Mouse (Mus musculus) duodenum, adult 2 months (tissue): ENCODE measurements around the gene Dzip1. TPM values are rescaled to one million over a fixed set of nuclear protein-coding genes. Genes with fewer than 3 reads are reported as not detected.

ENCODE experiments used
- polyA plus RNA-seq: library from polyadenylated mRNA; depleted of rRNA; stranded (reverse); fragments of >200 nt; gene quantifications from 2 replicates; pipeline ENCODE4 v1.2.3, GENCODE M21; 2012; ENCODE audit warnings: low replicate concordance; rRNA removed

Dzip1 gene
- 0.81 and 2.6 TPM in 2 replicates for polyA plus RNA-seq

GRCm38 (mm10) chr14:118924673-118925615 is at the start of gene Dzip1:
Dzip1 (minus strand) TSS chr14:118925460.

DNA sequence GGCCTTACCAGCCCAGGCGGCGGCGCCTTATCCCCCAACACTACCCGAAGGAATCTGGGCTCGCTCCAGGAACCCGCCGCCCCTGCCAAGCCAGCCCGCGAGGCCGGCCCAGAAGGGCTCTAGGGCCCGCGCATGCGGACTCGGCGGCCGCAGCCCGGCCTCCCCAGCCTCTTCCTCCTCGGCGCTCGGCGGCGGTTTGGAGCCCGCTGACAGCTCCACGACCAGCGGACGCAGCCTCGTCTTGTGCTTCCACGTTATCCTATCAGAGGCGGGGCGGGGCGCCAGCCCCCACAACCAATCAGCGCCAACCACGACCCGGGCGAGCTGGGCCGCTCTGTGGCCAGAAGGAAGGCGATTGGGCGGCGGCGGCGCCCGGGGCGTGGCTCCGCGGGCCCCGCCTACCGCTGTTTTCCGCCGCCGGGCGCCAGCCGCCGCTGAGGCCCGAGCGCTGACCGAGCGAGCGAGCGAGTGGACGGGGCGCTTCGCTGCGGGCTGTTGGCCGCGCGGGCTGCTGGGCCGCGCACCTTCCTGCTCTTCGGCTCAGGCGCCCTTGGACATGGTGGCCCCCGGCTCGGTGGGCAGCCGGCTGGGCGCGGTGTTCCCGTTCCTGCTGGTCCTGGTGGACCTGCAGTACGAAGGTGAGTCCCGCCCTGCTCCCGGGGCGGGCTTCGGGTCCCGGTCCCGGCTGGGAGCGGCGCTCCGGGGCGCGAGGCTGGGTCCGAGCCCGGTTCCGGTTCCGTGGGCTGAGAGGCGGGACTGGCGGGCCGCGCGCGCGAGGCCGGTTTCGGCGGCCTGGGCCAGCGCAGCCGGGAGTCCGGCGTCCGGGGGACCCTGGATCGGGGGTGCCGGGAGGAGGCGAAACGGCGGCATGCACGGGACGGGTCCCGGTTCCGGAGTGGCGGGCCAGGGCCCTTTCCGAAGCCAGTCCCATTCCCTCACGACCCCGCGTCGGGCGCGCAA is 12.6 kb upstream of the Dzip1 start, which contains the start of gene Dnajc3:
Dnajc3 (plus strand) TSS at position 444 of the 960 bp plus-strand sequence.

Other genes starting within 250 kb of the Dzip1 start
- 0.77 and 1.1 TPM in 2 replicates for gene Abcc4, start 219.2 kb downstream of the Dzip1 start, polyA plus RNA-seq
- gene Cldn10, start 137.6 kb downstream of the Dzip1 start, polyA plus RNA-seq = 0.19 and 0.23 TPM in 2 replicates
- 6.4 TPM in 2 replicates for gene Dnajc3, start 12.5 kb upstream of the Dzip1 start, polyA plus RNA-seq
- gene Uggt2, start 174.0 kb upstream of the Dzip1 start, polyA plus RNA-seq = 0.24 and 0.44 TPM in 2 replicates
- 0.12 TPM in 1 of 2 replicates, not detected in the other for gene Hs6st3, start 212.9 kb upstream of the Dzip1 start, polyA plus RNA-seq